Mouse (Mus musculus) cerebellum, adult 8-10 months (tissue): ENCODE measurements around the gene Togaram1.

Experiments used
- DNase-seq: peaks from one replicate; pipeline ENCODE4 v3.0.0; 2022

Gene Togaram1

GRCm38 (mm10) chr12:65058203-65058602 lies 92.6 kb downstream of the Togaram1 start:
- DNase-seq: no peak

DNA sequence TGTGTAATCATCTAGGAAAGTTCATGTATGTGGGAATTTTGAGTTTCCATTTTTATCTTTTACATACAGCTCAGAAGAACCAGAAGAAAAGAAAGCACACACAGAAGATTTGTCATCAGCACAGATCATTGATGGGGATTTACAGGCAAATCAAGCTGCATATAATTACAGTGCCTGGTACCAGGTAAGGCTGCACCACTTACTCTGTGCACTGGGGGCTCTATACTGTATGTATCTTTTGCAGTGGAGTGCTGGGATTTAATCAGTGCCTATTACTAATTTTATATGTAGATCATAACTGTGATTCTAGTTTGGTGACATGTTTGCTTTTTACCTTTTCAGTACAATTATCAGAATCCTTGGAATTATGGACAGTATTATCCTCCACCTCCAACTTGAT lies 95.5 kb downstream of the Togaram1 start:
- DNase-seq: no peak

- no peak for DNase-seq
Measured at GRCm38 (mm10) chr12:65065241-65065640, 99.6 kb downstream of the Togaram1 start.

- DNase-seq: no peak
Measured at GRCm38 (mm10) chr12:65066234-65066633, 100.6 kb downstream of the Togaram1 start.

DNA sequence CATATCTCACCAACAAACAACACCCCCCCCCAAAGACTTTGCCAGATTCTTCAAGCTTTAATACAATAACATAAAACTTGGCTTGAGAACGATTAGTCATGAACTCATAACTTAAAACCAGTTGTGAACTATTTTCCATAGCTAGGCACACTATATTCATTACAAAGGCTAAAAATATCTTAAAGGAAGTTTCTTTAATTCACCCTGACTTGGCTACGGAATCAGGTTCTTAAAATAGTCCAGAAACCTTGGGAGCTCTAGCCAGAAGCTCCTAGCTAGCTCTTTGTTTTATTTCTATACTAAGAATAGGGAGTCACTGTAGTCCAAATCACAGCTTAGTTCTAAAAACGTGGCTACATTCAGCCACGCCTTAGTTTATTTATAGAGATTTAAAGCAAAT lies 102.8 kb downstream of the Togaram1 start:
- no peak for DNase-seq
